Mouse (Mus musculus): ENCODE data around the gene Kit.

Kit gene

GRCm38 (mm10) chr5:75574852-75575566 lies at the start of gene Kit:
Kit (plus strand) TSS chr5:75574916.
- peak; percentile 82 for DNase-seq (ENCODE audit: low read depth)

- no peak for DNase-seq (ENCODE audit: low read depth)
Measured at GRCm38 (mm10) chr5:75536156-75536555, 38.6 kb upstream of the Kit start.

DNA sequence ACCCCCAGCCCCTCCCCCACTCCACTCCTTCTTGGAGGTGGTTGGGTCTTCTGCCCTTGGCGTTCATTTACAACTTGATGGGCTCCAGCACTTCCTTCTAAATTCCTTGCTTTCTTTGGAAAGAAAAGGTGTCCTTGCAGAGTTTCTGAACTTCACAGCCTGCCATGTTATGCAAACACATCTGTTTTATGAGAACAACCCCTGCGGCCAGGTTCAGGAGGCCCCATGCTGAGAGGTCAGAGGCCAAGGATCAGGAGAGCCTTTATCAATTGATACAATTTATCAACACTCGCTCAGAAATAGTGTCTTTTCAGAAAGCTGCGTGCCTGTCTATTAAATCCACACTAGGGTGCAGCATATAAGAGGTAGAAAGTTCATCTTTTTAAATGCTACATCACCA lies 37.0 kb upstream of the Kit start:
- no peak for DNase-seq (ENCODE audit: low read depth)

GRCm38 (mm10) chr5:75538458-75538857 lies 36.3 kb upstream of the Kit start:
- no peak for DNase-seq (ENCODE audit: low read depth)

- no peak for DNase-seq (ENCODE audit: low read depth)
Measured at GRCm38 (mm10) chr5:75539098-75539497, 35.6 kb upstream of the Kit start.

GRCm38 (mm10) chr5:75543757-75544156 lies 31.0 kb upstream of the Kit start:
- DNase-seq (ENCODE audit: low read depth) = no peak

- DNase-seq (ENCODE audit: low read depth) = no peak
Measured at GRCm38 (mm10) chr5:75544472-75545264, 30.0 kb upstream of the Kit start.

- DNase-seq (ENCODE audit: low read depth) = no peak
Measured at GRCm38 (mm10) chr5:75545265-75545643, 29.5 kb upstream of the Kit start.

DNA sequence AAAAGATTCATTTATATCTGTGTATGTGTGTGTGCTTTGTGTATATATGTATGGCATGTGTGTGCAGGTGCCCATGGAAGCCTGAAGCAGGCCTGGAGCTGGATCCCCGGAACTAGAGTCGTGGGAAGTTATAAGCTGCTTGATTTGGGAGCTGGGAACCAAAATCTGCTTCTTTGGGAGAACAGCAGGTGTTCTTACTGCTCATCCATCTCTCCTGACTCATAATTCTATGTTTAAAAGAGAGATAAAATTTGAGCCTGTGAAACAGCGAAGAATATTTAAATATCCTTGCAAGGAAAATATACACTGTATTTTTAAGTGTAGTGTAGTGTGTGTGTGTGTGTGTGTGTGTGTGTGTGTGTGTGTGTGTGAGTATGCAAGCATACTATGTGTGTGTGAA lies 21.7 kb upstream of the Kit start:
- no peak for DNase-seq (ENCODE audit: low read depth)

DNA sequence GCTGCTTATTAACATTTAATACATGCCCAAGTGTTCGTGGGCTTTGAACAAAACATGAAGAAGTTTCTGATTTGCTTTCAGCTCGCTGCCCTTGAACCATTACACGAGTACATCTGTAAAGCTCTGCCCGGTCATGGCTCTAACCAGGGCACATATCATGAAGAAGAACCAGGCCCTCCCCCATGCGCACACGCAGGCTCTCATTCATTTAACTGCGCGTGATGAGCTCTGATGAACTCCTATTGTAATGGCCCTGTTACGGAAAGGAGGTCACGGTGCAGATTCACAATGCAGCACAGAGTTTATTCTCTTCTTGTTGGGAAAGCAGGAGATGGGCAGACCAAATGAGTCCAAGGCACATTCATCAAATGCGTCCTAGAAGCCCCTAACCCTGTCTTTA lies 17.1 kb upstream of the Kit start:
- no peak for DNase-seq (ENCODE audit: low read depth)

DNA sequence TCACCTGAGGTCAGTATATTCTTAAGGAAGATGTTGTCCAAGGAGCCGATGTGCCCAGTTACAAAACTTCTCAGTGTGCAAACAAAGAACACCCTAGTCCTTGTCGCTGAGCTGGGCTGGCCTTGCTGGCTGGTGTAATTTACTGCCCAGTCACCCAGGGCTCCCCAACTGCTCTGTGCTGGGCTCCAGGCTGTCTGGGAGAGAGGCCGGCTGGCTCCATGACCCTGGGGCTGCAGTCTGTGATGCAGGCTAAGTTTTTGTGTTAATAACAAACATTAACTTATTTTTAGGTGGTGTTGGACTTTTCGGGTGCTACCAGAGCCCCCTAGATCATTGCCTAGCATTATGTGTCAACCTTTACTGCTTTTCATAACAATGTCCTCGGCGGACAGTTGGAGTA lies 15.4 kb upstream of the Kit start:
- no peak for DNase-seq (ENCODE audit: low read depth)

- DNase-seq (ENCODE audit: low read depth) = no peak
Measured at GRCm38 (mm10) chr5:75561231-75561630, 13.5 kb upstream of the Kit start.

- DNase-seq (ENCODE audit: low read depth) = no peak
Measured at GRCm38 (mm10) chr5:75574151-75574851, 415 bp upstream of the Kit start.

DNA sequence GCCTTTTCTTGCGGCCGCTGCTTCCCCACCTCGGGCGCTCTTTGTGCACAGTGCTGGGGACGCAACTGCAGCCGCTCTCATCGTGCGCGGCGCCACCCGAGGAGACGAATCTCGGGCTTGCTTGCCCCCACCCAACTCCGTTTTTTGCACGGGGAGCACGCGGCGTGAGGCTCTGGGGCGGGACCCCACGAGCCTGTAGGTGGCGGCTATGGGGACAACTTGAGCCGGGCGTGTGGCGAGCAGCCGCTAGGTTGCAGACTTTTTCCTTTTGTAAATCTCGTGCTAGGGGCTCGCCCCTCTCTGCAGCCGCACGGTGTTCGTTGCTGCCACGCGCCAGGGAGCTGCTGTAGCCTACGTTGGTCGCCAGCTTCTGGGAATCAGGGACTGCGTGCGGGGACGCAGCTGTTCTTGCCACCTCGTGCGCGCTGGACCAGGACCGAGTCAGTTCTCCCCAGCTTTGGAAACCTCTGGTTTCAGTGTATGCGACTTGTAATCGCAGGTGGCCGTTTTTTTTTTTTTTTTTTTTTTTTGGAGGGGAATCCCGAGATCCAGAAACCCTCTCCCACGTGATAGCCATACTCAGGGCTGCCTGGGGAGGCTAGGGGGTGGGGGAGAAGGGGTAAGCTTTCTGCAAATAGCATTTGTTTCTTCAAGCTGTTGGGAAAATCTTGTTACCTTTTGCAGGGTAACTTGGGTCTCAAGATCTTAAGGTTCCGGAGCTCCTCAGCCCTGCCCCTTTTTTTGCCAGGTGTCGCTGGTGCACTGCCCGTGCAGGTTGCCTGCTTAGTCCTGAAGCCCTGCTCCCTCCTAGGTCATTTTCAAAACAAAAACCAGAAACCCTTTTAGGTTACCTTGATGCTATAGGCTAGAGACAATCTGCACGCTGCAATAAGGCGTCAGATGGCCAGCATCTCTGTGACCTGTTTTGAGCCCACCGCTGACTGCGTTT lies 1.1 kb downstream of the Kit start:
- DNase-seq (ENCODE audit: low read depth) = no peak

- DNase-seq (ENCODE audit: low read depth) = no peak
Measured at GRCm38 (mm10) chr5:75576741-75577140, 2.0 kb downstream of the Kit start.

DNA sequence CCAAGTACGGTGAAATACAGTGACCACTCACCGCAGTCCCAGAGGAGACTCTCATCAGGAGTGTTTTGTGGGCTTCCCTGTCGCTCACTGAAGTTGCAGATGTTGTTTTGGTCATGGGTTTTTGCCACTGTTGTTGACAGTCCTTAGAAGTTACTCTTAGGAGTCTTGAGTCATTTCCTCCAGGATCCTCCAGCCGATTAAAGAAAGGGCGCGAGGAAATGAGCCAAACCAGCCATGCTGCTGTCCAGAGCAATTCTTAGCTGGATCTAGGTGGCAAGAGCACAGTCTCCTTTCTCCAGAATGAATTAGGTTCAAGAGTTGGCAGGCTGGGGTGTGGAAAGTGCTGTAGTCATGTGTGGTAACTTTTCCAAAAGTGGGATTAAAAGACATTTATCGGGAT lies 3.4 kb downstream of the Kit start:
- DNase-seq (ENCODE audit: low read depth) = no peak

DNA sequence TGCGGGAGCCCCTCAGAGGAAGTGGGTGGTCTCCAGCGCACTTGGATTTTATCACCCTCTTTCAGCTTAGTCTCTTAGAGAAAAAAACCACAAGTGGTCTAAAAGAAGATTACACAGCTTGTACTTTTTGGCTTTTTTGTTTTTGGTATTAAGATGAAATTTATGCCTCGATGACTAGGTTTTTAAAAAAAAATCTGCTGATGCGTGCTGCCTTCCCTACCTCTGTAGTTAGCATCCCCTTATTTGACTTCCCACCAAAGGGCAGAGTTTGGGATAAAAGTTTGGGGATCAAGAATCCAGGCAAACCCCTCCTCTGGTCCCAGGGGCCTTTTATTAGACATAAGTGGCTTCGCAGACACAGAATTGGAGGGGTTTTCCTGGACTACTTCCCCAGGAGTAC lies 4.5 kb downstream of the Kit start:
- no peak for DNase-seq (ENCODE audit: low read depth)

- DNase-seq (ENCODE audit: low read depth) = no peak
Measured at GRCm38 (mm10) chr5:75579646-75580268, 5.0 kb downstream of the Kit start.

- DNase-seq (ENCODE audit: low read depth) = no peak
Measured at GRCm38 (mm10) chr5:75581926-75582325, 7.2 kb downstream of the Kit start.

GRCm38 (mm10) chr5:75587781-75588180 lies 13.1 kb downstream of the Kit start:
- DNase-seq (ENCODE audit: low read depth) = no peak

DNA sequence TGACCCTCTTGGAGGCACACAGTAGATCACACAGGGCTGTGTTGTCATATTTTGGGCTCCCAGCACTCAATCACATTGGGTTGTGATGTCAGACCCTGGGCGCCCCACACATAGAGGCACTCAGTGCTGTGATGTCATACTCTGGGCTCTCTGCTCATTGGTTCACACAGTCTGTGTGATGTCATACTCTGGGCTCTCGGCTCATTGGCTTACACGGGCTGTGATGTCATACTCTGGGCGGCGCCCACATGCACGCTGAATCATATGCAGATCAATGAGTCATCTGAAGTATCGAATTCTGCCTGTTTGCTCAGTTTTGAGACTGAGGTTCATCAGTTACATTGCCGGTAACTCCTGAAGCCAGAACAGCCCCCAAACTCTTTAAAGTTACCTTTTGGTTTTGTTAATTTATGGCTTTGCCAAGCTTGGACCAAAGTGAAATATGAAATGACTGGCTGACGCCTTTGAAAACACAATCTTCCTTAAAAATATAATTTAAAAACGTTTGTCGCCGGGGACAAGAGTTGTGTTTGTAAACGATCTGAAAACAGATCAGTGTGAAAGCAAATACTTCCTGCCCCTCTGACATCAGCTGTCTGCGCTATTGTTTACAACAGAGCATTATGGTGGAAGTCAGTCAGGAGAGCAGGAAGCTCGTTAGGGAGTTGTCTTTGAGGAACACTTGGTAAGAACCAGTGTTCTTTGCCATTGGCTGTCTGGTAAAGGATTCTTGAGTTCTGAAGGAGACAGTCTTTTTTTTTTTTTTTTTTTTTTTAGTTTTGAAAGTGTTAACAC lies 15.0 kb downstream of the Kit start:
- no peak for DNase-seq (ENCODE audit: low read depth)

Data from c-Kit-positive CD71-negative TER-119-negative erythroid progenitor cells, embryonic 14.5 days (primary cell).